In genomic region chr9:30653961-30654360, GRCm38 (mm10) we compare ENCODE assay signal across 23 mouse cellular contexts.
DNase-seq lines count a peak whose midpoint lies in the region; ATAC-seq and TF ChIP-seq lines count a peak whose summit lies in the region.
"Had no signal": no experiment of that assay in that cellular context is flagged by ENCODE, and none has a peak within 500 bp of the region (broad histone marks: within the 10 kb centered on the region; RNA-seq: fewer than 3 reads in every experiment).

No protein-coding gene starts in this region.

- H3K9me3 ChIP-seq in limb, embryonic 14.5 days (ENCODE audit: control insufficient read depth, low read length) = no peaks in the 10 kb centered on the region
- H3K9me3 ChIP-seq in limb, embryonic 10.5 days (replicated peaks) = no peaks in the 10 kb centered on the region
- H3K9me3 ChIP-seq in lung, postnatal 0 days (ENCODE audit: low read length) = no peaks in the 10 kb centered on the region
- H3K9me3 ChIP-seq: embryonic facial prominence, embryonic 15.5 days; hindbrain, embryonic 10.5 days; hindbrain, embryonic 13.5 days had no signal

- H3K36me3 ChIP-seq in limb, embryonic 14.5 days (ENCODE audit: control insufficient read depth, insufficient read depth, low read length) = no peaks in the 10 kb centered on the region
- H3K36me3 ChIP-seq in limb, embryonic 10.5 days = no peaks in the 10 kb centered on the region
- no peaks in the 10 kb centered on the region for H3K36me3 ChIP-seq in lung, postnatal 0 days (ENCODE audit: insufficient read depth, low read length)
- H3K36me3 ChIP-seq: embryonic facial prominence, embryonic 15.5 days; hindbrain, embryonic 10.5 days; hindbrain, embryonic 13.5 days had no signal

- peak; percentile 6 for DNase-seq in limb, embryonic 14.5 days (ENCODE audit: low spot score)
- no peak for DNase-seq in limb, embryonic 10.5 days (ENCODE audit: low spot score)
- peak; percentile 50 for DNase-seq in lung, postnatal 0 days (ENCODE audit: low spot score)
- no peak for DNase-seq in lung, adult 2 months
- peak; percentile 46 for DNase-seq in lung, postnatal 36 days
- DNase-seq in frontal cortex, postnatal 10 days (ENCODE audit: low spot score in 2 of 2) = no peak
- DNase-seq: adrenal gland, adult 8-10 months; adrenal gland, postnatal 25 days; cerebellum, adult 11-12 months; cerebellum, adult 8-10 months; cerebellum, postnatal 10 days; cerebellum, postnatal 36 days; embryo, embryonic 11 days; forebrain, postnatal 0 days; gastrocnemius, postnatal 36 days; heart, postnatal 36 days had no signal

- no peaks in the 10 kb centered on the region for H3K4me1 ChIP-seq in limb, embryonic 14.5 days (ENCODE audit: control insufficient read depth, insufficient read depth, low read length)
- H3K4me1 ChIP-seq in limb, embryonic 10.5 days = no peaks in the 10 kb centered on the region
- no peaks in the 10 kb centered on the region for H3K4me1 ChIP-seq in lung, postnatal 0 days (ENCODE audit: insufficient read depth, low read depth, low read length)
- 0 out of 2 replicates have a peak, but pooled peaks cover 3% of the 10 kb centered on the region for H3K4me1 ChIP-seq in lung, adult 2 months (ENCODE audit: control insufficient read depth, insufficient read depth, low read length)
- H3K4me1 ChIP-seq: embryonic facial prominence, embryonic 15.5 days had no signal

- TF ChIP-seq POLR2A in limb, embryonic 14.5 days (IDR thresholded peaks at IDR 0.05; ENCODE audit: borderline replicate concordance, extremely low read depth, insufficient read depth, insufficient read length) = no peak
- TF ChIP-seq POLR2A in lung, adult 2 months (IDR thresholded peaks at IDR 0.05; ENCODE audit: borderline replicate concordance, extremely low read depth, low read depth, low read length) = no peak

- no peak overlapping the region for H3K27ac ChIP-seq in limb, embryonic 14.5 days (replicated peaks; ENCODE audit: low read depth, low read length)
- H3K27ac ChIP-seq in limb, embryonic 10.5 days = no peak overlapping the region
- no peak overlapping the region for H3K27ac ChIP-seq in lung, postnatal 0 days (ENCODE audit: low read length)
- H3K27ac ChIP-seq: embryonic facial prominence, embryonic 15.5 days; hindbrain, embryonic 10.5 days; hindbrain, embryonic 13.5 days had no signal

- no peak overlapping the region for H3K9ac ChIP-seq in limb, embryonic 14.5 days (ENCODE audit: low read depth, low read length, severe bottlenecking)
- no peak overlapping the region for H3K9ac ChIP-seq in lung, postnatal 0 days (replicated peaks; ENCODE audit: low read depth)
- H3K9ac ChIP-seq: embryonic facial prominence, embryonic 15.5 days; forebrain, postnatal 0 days; hindbrain, embryonic 13.5 days had no signal

- ATAC-seq in limb, embryonic 14.5 days (ENCODE audit: low FRiP score, low read depth) = no peak
- peak; percentile 62 for ATAC-seq in lung, postnatal 0 days
- ATAC-seq: activated CD4-positive, CD25-positive, alpha-beta regulatory T cell, adult 4 months; forebrain, embryonic 14.5 days; forebrain, postnatal 0 days; hindbrain, embryonic 16.5 days had no signal

- no peak for TF ChIP-seq EP300 in lung, postnatal 0 days (IDR thresholded peaks at IDR 0.05)

- no peak for TF ChIP-seq CTCF in lung, postnatal 0 days (IDR thresholded peaks at IDR 0.05)
- no peak for TF ChIP-seq CTCF in lung, adult 2 months (IDR thresholded peaks at IDR 0.05; ENCODE audit: insufficient read depth, low read length)

- no peaks in the 10 kb centered on the region for H3K27me3 ChIP-seq in limb, embryonic 14.5 days (ENCODE audit: control insufficient read depth, insufficient read depth, low read length)
- no peaks in the 10 kb centered on the region for H3K27me3 ChIP-seq in limb, embryonic 10.5 days (ENCODE audit: low read depth, poor library complexity, severe bottlenecking)
- H3K27me3 ChIP-seq in lung, postnatal 0 days (replicated peaks; ENCODE audit: insufficient read depth, low read length) = no peaks in the 10 kb centered on the region
- H3K27me3 ChIP-seq: embryonic facial prominence, embryonic 15.5 days; hindbrain, embryonic 13.5 days had no signal

- 88% methylated on average over 5 of the region's 5 CpGs for WGBS in limb, embryonic 14.5 days
- 93% methylated on average over 5 of the region's 5 CpGs for WGBS in limb, embryonic 10.5 days
- WGBS in lung, postnatal 0 days = 64% methylated on average over 5 of the region's 5 CpGs
- 62% methylated on average over 5 of the region's 5 CpGs for WGBS in lung, adult 2 months

- H3K4me2 ChIP-seq in limb, embryonic 14.5 days (replicated peaks; ENCODE audit: low read depth, low read length, severe bottlenecking) = no peak overlapping the region
- no peak overlapping the region for H3K4me2 ChIP-seq in lung, postnatal 0 days (replicated peaks; ENCODE audit: low read depth, low read length)
- H3K4me2 ChIP-seq: embryonic facial prominence, embryonic 15.5 days; heart, embryonic 11.5 days; hindbrain, embryonic 13.5 days had no signal

- H3K4me3 ChIP-seq in limb, embryonic 14.5 days (replicated peaks; ENCODE audit: low read length) = no peak overlapping the region
- H3K4me3 ChIP-seq in limb, embryonic 10.5 days = no peak overlapping the region
- no peak overlapping the region for H3K4me3 ChIP-seq in lung, postnatal 0 days (ENCODE audit: low read depth, low read length)
- no peak overlapping the region for H3K4me3 ChIP-seq in lung, adult 2 months (replicated peaks; ENCODE audit: extremely low read depth, low read depth, low read length)
- H3K4me3 ChIP-seq: embryonic facial prominence, embryonic 15.5 days; hindbrain, embryonic 10.5 days; hindbrain, embryonic 13.5 days had no signal

Comparison
In these comparisons a context has a peak if more than half of its experiments do, and no peak if none do; other contexts are left out.
1. DNase-seq: peak in limb, embryonic 14.5 days (single experiment), lung, postnatal 0 days (single experiment) and lung, postnatal 36 days (single experiment); none in limb, embryonic 10.5 days (single experiment), lung, adult 2 months (single experiment) and frontal cortex, postnatal 10 days (0 of 2).